Mouse (Mus musculus) retina, postnatal 1 day (tissue): ENCODE results near the gene Cdk19.
"Not testable (repeated sequence)": the region's sequence is repeated elsewhere in the genome, so short reads cannot be mapped to it uniquely, and the experiment has no call there.

Experiments used
- DNase-seq: peaks from one replicate; pipeline ENCODE4 v3.0.0-alpha.2; 2012

Gene Cdk19

DNA sequence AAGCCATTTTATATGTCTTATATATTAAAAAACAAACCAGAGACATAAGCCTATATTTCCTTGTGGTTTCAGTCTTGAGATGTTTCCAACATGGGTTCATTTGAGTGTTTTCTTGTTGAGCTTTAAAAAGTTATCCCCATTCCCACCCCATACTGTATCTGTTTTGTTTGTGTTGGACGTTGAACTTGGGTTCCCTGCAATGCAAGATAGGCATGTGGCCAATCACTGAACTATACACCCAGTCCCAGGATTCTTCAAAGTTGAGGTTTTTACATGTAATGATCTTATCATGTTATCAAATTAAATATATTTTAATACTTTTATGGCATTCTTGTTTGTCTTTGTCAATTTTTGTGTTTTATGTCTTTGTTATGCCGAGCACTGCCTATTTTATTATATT lies 60.0 kb downstream of the Cdk19 start:
- no peak for DNase-seq

DNA sequence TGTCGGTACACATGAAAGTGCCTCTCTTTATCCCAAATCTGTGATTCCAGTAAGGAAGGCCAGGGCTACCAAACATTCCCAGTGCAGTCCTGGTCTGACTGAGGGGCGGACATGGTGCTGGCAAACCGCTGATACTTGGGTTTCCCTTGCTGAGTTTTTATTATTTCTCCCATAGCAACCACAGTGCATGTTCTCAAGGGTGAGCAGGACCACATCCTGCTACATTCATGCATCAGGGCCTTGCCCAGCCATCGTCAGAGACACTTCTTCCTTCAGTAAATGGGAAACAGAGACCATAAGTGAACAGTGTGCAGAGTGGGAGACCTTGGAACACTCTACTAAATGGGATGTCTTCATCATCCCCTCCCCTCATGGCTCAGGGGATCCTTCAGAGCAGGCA lies 60.9 kb downstream of the Cdk19 start:
- DNase-seq: no peak

- no peak for DNase-seq
Measured at GRCm38 (mm10) chr10:40406655-40407054, 67.3 kb downstream of the Cdk19 start.

- DNase-seq: no peak
Measured at GRCm38 (mm10) chr10:40409336-40409735, 70.0 kb downstream of the Cdk19 start.

- DNase-seq: no peak
Measured at GRCm38 (mm10) chr10:40411370-40411769, 72.0 kb downstream of the Cdk19 start.

DNA sequence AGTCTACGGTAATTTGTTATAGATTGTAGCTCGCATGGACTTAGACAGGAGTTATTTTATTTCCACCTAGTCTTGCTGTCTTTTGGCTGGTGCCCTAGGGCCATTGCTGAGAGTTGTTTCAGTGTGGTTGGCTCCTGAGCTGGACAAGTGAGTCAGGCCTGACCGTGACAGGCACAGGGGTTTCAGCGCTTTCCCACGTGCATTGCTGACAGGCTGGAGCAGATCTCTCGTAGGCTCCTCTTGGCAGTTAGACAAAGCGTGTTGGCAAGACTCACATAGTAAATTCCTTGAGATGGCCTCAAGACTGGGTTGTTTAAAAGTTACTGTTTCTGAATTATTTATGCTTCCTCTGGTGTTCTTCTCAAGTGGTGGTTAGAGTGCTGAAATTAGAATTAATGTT lies 77.6 kb downstream of the Cdk19 start:
- DNase-seq: peak; percentile 13

- DNase-seq: no peak
Measured at GRCm38 (mm10) chr10:40419841-40420240, 80.5 kb downstream of the Cdk19 start.

- no peak for DNase-seq
Measured at GRCm38 (mm10) chr10:40420703-40421102, 81.3 kb downstream of the Cdk19 start.

DNA sequence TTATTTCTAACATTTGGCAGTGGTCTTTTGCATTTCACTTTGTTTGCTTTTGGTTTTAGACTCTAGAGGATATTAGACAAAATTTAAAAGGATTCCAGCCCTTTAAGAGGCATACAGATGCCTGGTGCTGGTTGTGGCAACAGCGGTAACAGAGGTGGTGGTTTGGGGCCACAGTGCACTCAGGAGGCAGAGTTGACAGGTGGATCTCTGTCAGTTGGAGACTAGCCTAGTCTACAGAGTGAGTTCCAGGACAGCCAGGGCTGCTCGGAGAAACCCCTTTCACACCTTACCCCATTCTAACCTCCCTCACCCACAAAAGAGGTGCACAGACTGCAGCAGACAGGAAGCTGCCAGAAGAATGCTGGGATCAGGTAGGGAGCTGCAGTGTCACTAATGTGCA lies 82.4 kb downstream of the Cdk19 start:
- no peak for DNase-seq

DNA sequence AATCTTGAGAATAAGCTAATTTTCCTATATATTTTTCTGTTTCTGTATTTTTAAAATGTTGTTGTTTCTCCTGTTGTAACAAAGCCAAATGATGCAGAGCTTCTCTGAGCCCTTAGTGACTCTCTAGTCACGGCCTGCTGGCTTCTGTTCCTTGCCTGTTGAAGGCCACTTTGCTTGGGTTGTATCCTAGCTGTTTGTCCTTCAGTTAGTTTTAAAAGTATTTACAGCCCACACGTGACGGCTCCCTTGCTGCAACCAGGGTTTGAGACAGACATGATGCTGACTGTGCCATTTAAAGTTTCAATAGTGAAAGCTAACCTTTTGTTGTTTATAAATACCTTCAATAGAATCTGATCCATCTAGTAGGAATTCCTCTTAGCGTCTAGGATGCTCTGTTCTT lies 83.3 kb downstream of the Cdk19 start:
- no peak for DNase-seq

- not testable (repeated sequence) for DNase-seq
Measured at GRCm38 (mm10) chr10:40424428-40424827, 85.1 kb downstream of the Cdk19 start.

GRCm38 (mm10) chr10:40425243-40426095 lies 86.1 kb downstream of the Cdk19 start:
- DNase-seq: peak; percentile 16

GRCm38 (mm10) chr10:40426096-40426450 lies 86.7 kb downstream of the Cdk19 start:
- DNase-seq: no peak

GRCm38 (mm10) chr10:40428633-40429032 lies 89.3 kb downstream of the Cdk19 start:
- no peak for DNase-seq

DNA sequence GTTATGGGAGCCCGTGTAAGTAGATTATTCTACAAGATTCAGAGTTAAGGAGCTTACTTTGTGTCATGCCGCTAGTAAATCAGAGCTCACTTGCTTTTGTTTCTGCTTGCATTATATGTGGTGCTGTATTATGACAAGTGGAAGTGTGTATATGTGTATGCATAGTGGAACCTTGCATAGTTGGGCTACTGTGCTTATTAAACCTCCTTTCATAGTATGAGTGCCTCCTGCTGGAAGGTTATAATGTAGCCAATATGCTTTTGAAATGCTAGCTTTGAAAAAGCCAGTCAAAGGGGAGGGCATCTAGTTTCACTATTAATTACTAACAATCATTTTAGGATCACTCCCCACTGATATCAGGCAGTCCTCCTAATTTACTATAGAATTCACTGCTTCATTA lies 89.7 kb downstream of the Cdk19 start:
- no peak for DNase-seq

GRCm38 (mm10) chr10:40430209-40430608 lies 90.8 kb downstream of the Cdk19 start:
- DNase-seq: no peak

GRCm38 (mm10) chr10:40431957-40432356 lies 92.6 kb downstream of the Cdk19 start:
- no peak for DNase-seq

DNA sequence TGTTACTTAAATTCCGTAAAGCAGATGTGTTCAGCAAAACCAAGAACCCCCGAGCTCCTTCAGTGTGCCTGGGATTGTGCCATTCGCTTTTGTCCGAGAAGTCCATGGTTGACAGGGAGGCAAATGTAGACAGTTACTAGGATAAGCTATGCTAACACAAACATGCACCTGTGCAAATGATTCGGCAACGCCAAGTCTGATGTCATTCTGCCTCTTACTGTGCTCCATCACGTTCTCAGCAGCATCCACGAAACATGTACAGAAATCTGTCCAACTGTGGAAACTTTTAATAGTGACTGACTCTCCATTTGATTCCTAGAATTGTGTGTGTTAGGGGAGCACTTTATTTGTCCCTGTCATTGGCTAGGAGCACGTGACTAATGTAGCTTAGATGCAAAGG lies 93.0 kb downstream of the Cdk19 start:
- DNase-seq: no peak

- DNase-seq: no peak
Measured at GRCm38 (mm10) chr10:40435402-40435801, 96.0 kb downstream of the Cdk19 start.

- DNase-seq: no peak
Measured at GRCm38 (mm10) chr10:40437117-40437516, 97.8 kb downstream of the Cdk19 start.

GRCm38 (mm10) chr10:40440740-40441139 lies 101.4 kb downstream of the Cdk19 start:
- DNase-seq: no peak

GRCm38 (mm10) chr10:40442076-40442475 lies 102.7 kb downstream of the Cdk19 start:
- no peak for DNase-seq

DNA sequence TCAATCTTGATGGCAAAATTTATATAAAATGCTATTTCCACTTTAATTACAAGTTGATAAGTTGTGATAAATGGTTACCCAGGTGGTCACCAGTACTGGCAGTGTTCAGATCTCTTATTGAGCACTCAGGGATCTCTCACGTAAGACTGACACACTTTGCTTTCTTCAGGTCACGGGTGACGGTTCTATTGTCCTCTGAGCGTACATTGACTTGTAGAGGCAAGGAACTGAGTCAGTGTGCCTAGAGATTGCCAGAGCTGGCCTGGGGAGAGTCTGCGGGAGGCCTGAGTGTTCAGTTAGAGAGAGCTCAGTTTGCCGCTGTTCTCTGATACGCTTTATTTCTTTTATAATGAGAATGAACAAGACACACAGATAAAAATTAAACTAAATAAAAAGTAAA lies 104.0 kb downstream of the Cdk19 start:
- peak; percentile 29 for DNase-seq

GRCm38 (mm10) chr10:40443806-40444357 lies 104.5 kb downstream of the Cdk19 start:
- peak; percentile 75 for DNase-seq

GRCm38 (mm10) chr10:40444586-40444985 lies 105.2 kb downstream of the Cdk19 start:
- DNase-seq: no peak
